Mouse (Mus musculus): ENCODE data around the gene Stk33. TPM values are rescaled to one million over a fixed set of nuclear protein-coding genes. Genes with fewer than 3 reads are reported as not detected.
"Not testable (repeated sequence)": the region's sequence is repeated elsewhere in the genome, so short reads cannot be mapped to it uniquely, and the experiment has no call there.

Gene Stk33
- polyA plus RNA-seq, 1 experiment from 2014 or later, result 5.3 TPM

- no peak overlapping the region for H3K4me2 ChIP-seq
- peak; percentile 66 for ATAC-seq (ENCODE audit: low FRiP score)
- H3K27me3 ChIP-seq (replicated peaks), result no peaks in the 10 kb centered on the region; the same call in 1 of the 2 replicates
- peaks cover 2% of the 10 kb centered on the region; the same call in 1 of the 2 replicates for H3K4me1 ChIP-seq
- WGBS, result 11% methylated on average over 6 of the region's 6 CpGs
- no peak overlapping the region for H3K27ac ChIP-seq (replicated peaks)
- H3K4me3 ChIP-seq (replicated peaks), result no peak overlapping the region
- H3K9me3 ChIP-seq (replicated peaks), result no peaks in the 10 kb centered on the region
- H3K36me3 ChIP-seq, result no peaks in the 10 kb centered on the region
- H3K9ac ChIP-seq (replicated peaks), result no peak overlapping the region
These were observed 6.1 kb upstream of the Stk33 start for GRCm38 (mm10) chr7:109445012-109445411.

- no peak overlapping the region for H3K27ac ChIP-seq (replicated peaks)
- no peak overlapping the region for H3K4me2 ChIP-seq
- H3K36me3 ChIP-seq, result no peaks in the 10 kb centered on the region
- H3K4me1 ChIP-seq, result peaks cover 21% of the 10 kb centered on the region
- H3K9me3 ChIP-seq (replicated peaks), result no peaks in the 10 kb centered on the region
- H3K27me3 ChIP-seq (replicated peaks), result no peaks in the 10 kb centered on the region; the same call in 1 of the 2 replicates
- no peak overlapping the region for H3K4me3 ChIP-seq (replicated peaks)
- no peak for ATAC-seq (ENCODE audit: low FRiP score)
- no peak overlapping the region for H3K9ac ChIP-seq (replicated peaks)
- 82% methylated on average over 5 of the region's 5 CpGs for WGBS
These were observed 3.9 kb upstream of the Stk33 start for GRCm38 (mm10) chr7:109442739-109443138.

GRCm38 (mm10) chr7:109440697-109441269, 1.9 kb upstream of the Stk33 start:
- no peak for ATAC-seq (ENCODE audit: low FRiP score)
- no peaks in the 10 kb centered on the region for H3K9me3 ChIP-seq (replicated peaks)
- 89% methylated on average over 9 of the region's 9 CpGs for WGBS
- H3K36me3 ChIP-seq, result no peaks in the 10 kb centered on the region
- no peaks in the 10 kb centered on the region; the same call in 1 of the 2 replicates for H3K27me3 ChIP-seq (replicated peaks)
- no peak overlapping the region for H3K9ac ChIP-seq (replicated peaks)
- H3K27ac ChIP-seq (replicated peaks), result no peak overlapping the region
- peaks cover 21% of the 10 kb centered on the region for H3K4me1 ChIP-seq
- no peak overlapping the region for H3K4me2 ChIP-seq
- no peak overlapping the region for H3K4me3 ChIP-seq (replicated peaks)

- no peak overlapping the region for H3K4me2 ChIP-seq
- H3K27me3 ChIP-seq (replicated peaks), result peaks cover 4% of the 10 kb centered on the region; the same call in 1 of the 2 replicates
- no peaks in the 10 kb centered on the region for H3K36me3 ChIP-seq
- no peaks in the 10 kb centered on the region; the same call in 1 of the 2 replicates for H3K9me3 ChIP-seq (replicated peaks)
- no peak overlapping the region for H3K27ac ChIP-seq (replicated peaks)
- peak; percentile 55; the same call in 1 of the 2 replicates for ATAC-seq (ENCODE audit: low FRiP score)
- WGBS, result 70% methylated on average over 3 of the region's 3 CpGs
- no peak overlapping the region for H3K4me3 ChIP-seq (replicated peaks)
- no peaks in the 10 kb centered on the region for H3K4me1 ChIP-seq
- H3K9ac ChIP-seq (replicated peaks), result no peak overlapping the region
These were observed 14.3 kb downstream of the Stk33 start for GRCm38 (mm10) chr7:109424422-109425159.

GRCm38 (mm10) chr7:109422803-109423202, 16.1 kb downstream of the Stk33 start:
- Histone ChIP-seq H3K27me3 (replicated peaks) (peaks cover 4% of the 10 kb centered on the region; the same call in 1 of the 2 replicates), H3K9me3 (replicated peaks) (no peaks in the 10 kb centered on the region; the same call in 1 of the 2 replicates), H3K36me3 (no peaks in the 10 kb centered on the region), H3K27ac (replicated peaks) (no peak overlapping the region), H3K4me2 (no peak overlapping the region), H3K9ac (replicated peaks) (no peak overlapping the region), H3K4me1 (no peaks in the 10 kb centered on the region), H3K4me3 (replicated peaks) (no peak overlapping the region)
- ATAC-seq (ENCODE audit: low FRiP score), result no peak
- 87% methylated on average over 8 of the region's 8 CpGs for WGBS

GRCm38 (mm10) chr7:109405491-109405890, 33.4 kb downstream of the Stk33 start:
- Histone ChIP-seq H3K27me3 (replicated peaks) (no peaks in the 10 kb centered on the region), H3K27ac (replicated peaks) (no peak overlapping the region), H3K4me1 (no peaks in the 10 kb centered on the region), H3K36me3 (no peaks in the 10 kb centered on the region), H3K9ac (replicated peaks) (no peak overlapping the region), H3K9me3 (replicated peaks) (no peaks in the 10 kb centered on the region), H3K4me2 (no peak overlapping the region), H3K4me3 (replicated peaks) (no peak overlapping the region)
- no peak for ATAC-seq (ENCODE audit: low FRiP score)
- WGBS, result 38% methylated on average over 7 of the region's 7 CpGs

GRCm38 (mm10) chr7:109399299-109399698, 39.6 kb downstream of the Stk33 start:
- H3K27ac ChIP-seq (replicated peaks), result no peak overlapping the region
- H3K27me3 ChIP-seq (replicated peaks), result no peaks in the 10 kb centered on the region
- no peaks in the 10 kb centered on the region for H3K36me3 ChIP-seq
- no peak overlapping the region for H3K9ac ChIP-seq (replicated peaks)
- no peak for ATAC-seq (ENCODE audit: low FRiP score)
- H3K9me3 ChIP-seq (replicated peaks), result no peaks in the 10 kb centered on the region
- no peaks in the 10 kb centered on the region for H3K4me1 ChIP-seq
- WGBS, result 81% methylated on average over 3 of the region's 3 CpGs
- H3K4me2 ChIP-seq, result no peak overlapping the region
- H3K4me3 ChIP-seq (replicated peaks), result no peak overlapping the region

- no peaks in the 10 kb centered on the region for H3K36me3 ChIP-seq
- no peak overlapping the region for H3K4me2 ChIP-seq
- no peak overlapping the region for H3K9ac ChIP-seq (replicated peaks)
- no peaks in the 10 kb centered on the region for H3K9me3 ChIP-seq (replicated peaks)
- H3K27ac ChIP-seq (replicated peaks), result no peak overlapping the region
- WGBS, result 86% methylated on average over 1 of the region's 1 CpGs
- H3K27me3 ChIP-seq (replicated peaks), result no peaks in the 10 kb centered on the region
- H3K4me1 ChIP-seq, result no peaks in the 10 kb centered on the region
- H3K4me3 ChIP-seq (replicated peaks), result no peak overlapping the region
- no peak for ATAC-seq (ENCODE audit: low FRiP score)
These were observed 57.8 kb downstream of the Stk33 start for GRCm38 (mm10) chr7:109381131-109381530.

GRCm38 (mm10) chr7:109373556-109373955, 65.3 kb downstream of the Stk33 start:
- WGBS, result 93% methylated on average over 6 of the region's 6 CpGs
- H3K4me1 ChIP-seq; ATAC-seq (ENCODE audit: low FRiP score); H3K36me3 ChIP-seq; H3K27ac ChIP-seq (replicated peaks); H3K27me3 ChIP-seq (replicated peaks); H3K9ac ChIP-seq (replicated peaks); H3K9me3 ChIP-seq (replicated peaks); H3K4me2 ChIP-seq; H3K4me3 ChIP-seq (replicated peaks): not testable (repeated sequence)

GRCm38 (mm10) chr7:109358435-109359187, 80.3 kb downstream of the Stk33 start:
- no peaks in the 10 kb centered on the region for H3K36me3 ChIP-seq
- no peak overlapping the region for H3K4me3 ChIP-seq (replicated peaks)
- H3K4me2 ChIP-seq, result no peak overlapping the region
- H3K9me3 ChIP-seq (replicated peaks), result no peaks in the 10 kb centered on the region
- ATAC-seq (ENCODE audit: low FRiP score), result no peak
- no peak overlapping the region for H3K27ac ChIP-seq (replicated peaks)
- no peaks in the 10 kb centered on the region for H3K4me1 ChIP-seq
- no peaks in the 10 kb centered on the region for H3K27me3 ChIP-seq (replicated peaks)
- H3K9ac ChIP-seq (replicated peaks), result no peak overlapping the region
- 76% methylated on average over 5 of the region's 5 CpGs for WGBS

GRCm38 (mm10) chr7:109357877-109358276, 81.0 kb downstream of the Stk33 start:
- no peak overlapping the region for H3K9ac ChIP-seq (replicated peaks)
- H3K36me3 ChIP-seq, result no peaks in the 10 kb centered on the region
- no peaks in the 10 kb centered on the region for H3K27me3 ChIP-seq (replicated peaks)
- H3K4me1 ChIP-seq, result no peaks in the 10 kb centered on the region
- no peak overlapping the region for H3K4me2 ChIP-seq
- no peaks in the 10 kb centered on the region for H3K9me3 ChIP-seq (replicated peaks)
- no peak for ATAC-seq (ENCODE audit: low FRiP score)
- H3K4me3 ChIP-seq (replicated peaks), result no peak overlapping the region
- WGBS, result 96% methylated on average over 1 of the region's 1 CpGs
- no peak overlapping the region for H3K27ac ChIP-seq (replicated peaks)

All from neural tube, embryonic 15.5 days (tissue).